Mouse (Mus musculus) limb, embryonic 15.5 days (tissue): Measurements from ENCODE around the gene Gal3st1. TPM values are rescaled to one million over a fixed set of nuclear protein-coding genes. Genes with fewer than 3 reads are reported as not detected.

Source experiments
- ATAC-seq: fragments of 200-750 bp; cut with Nextera tagmentation; 2 replicates; pipeline ENCODE4 v1.8.0; 2017; ENCODE audit warnings: low read depth, moderate TSS enrichment; ENCODE audit not compliant: insufficient number of reproducible peaks, low FRiP score, low TSS enrichment
- H3K27ac ChIP-seq: fragments of 300-500 bp; sonication (generic); 2 replicates; pipeline ENCODE4 v1.5.1; 2015; ENCODE audit warnings: moderate library complexity, mild to moderate bottlenecking, inconsistent platforms
- H3K27me3 ChIP-seq: fragments of 300-500 bp; sonication (generic); 2 replicates; pipeline ENCODE4 v1.6.1; 2015; ENCODE audit warnings: inconsistent platforms
- H3K36me3 ChIP-seq: fragments of 300-500 bp; sonication (generic); 2 replicates; pipeline ENCODE4 v1.6.1; 2015; ENCODE audit warnings: inconsistent platforms
- H3K4me1 ChIP-seq: fragments of 300-500 bp; sonication (generic); 2 replicates; pipeline ENCODE4 v1.6.1; 2015; ENCODE audit warnings: inconsistent platforms
- H3K4me2 ChIP-seq: fragments of 300-500 bp; sonication (generic); 2 replicates; pipeline ENCODE4 v1.6.1; 2015; ENCODE audit warnings: mild to moderate bottlenecking, inconsistent platforms
- H3K4me3 ChIP-seq: fragments of 300-500 bp; sonication (generic); 2 replicates; pipeline ENCODE4 v1.5.1; 2015; ENCODE audit warnings: mild to moderate bottlenecking, inconsistent platforms
- H3K9ac ChIP-seq: fragments of 300-500 bp; sonication (generic); 2 replicates; pipeline ENCODE4 v1.6.1; 2015; ENCODE audit warnings: inconsistent platforms
- H3K9me3 ChIP-seq: fragments of 300-500 bp; sonication (generic); 2 replicates; pipeline ENCODE4 v1.6.1; 2016; ENCODE audit warnings: inconsistent platforms
- WGBS: fragments of 180-500 bp; shearing (Covaris S2); methylation state at CpG from one replicate; pipeline ENCODE4 v1.1.7; 2015; 5-methylcytosine and 5-hydroxymethylcytosine counted together
- polyA plus RNA-seq: library from polyadenylated mRNA; unstranded; fragments of >200 nt; fragmentation: Nextera tagmentation; extraction: Ambion mirVana; gene quantifications from 2 replicates; pipeline ENCODE4 v1.2.1, GENCODE M21; 2015

Gene Gal3st1
- polyA plus RNA-seq, 1 experiment from 2014 or later = 2.6 TPM

- Histone ChIP-seq H3K4me1 (peaks cover 12% of the 10 kb centered on the region), H3K4me3 (peak within 1 kb of the TSS; percentile 86), H3K9me3 (no peaks in the 10 kb centered on the region), H3K27me3 (no peaks in the 10 kb centered on the region), H3K36me3 (peaks cover 10% of the 10 kb centered on the region), H3K27ac (peak within 1 kb of the TSS; percentile 75), H3K4me2 (peak within 1 kb of the TSS; percentile 67), H3K9ac (peak within 1 kb of the TSS; percentile 81)
- peak; percentile 86 for ATAC-seq
- under 1% methylated on average over 31 of the region's 31 CpGs for WGBS
Observed at GRCm38 (mm10) chr11:3963610-3964415, 19.6 kb upstream of the Gal3st1 start, which contains the start of gene Pes1. Gene Pes1, plus strand, starts transcription at chr11:3963975.

GRCm38 (mm10) chr11:3964416-3965172 lies 18.8 kb upstream of the Gal3st1 start:
- H3K9ac ChIP-seq = peak overlapping the region; percentile 81
- no peaks in the 10 kb centered on the region for H3K27me3 ChIP-seq
- H3K4me1 ChIP-seq = peaks cover 12% of the 10 kb centered on the region
- H3K36me3 ChIP-seq = peaks cover 18% of the 10 kb centered on the region
- H3K9me3 ChIP-seq = no peaks in the 10 kb centered on the region
- 13% methylated on average over 11 of the region's 11 CpGs for WGBS
- H3K27ac ChIP-seq = peak overlapping the region; percentile 75
- H3K4me3 ChIP-seq = peak overlapping the region; percentile 86
- no peak for ATAC-seq
- peak overlapping the region; percentile 67 for H3K4me2 ChIP-seq

- peaks cover 70% of the 10 kb centered on the region for H3K36me3 ChIP-seq
Observed at GRCm38 (mm10) chr11:3969837-3970236, 13.6 kb upstream of the Gal3st1 start.

GRCm38 (mm10) chr11:3970361-3970760 lies 13.1 kb upstream of the Gal3st1 start:
- Histone ChIP-seq H3K27me3 (no peaks in the 10 kb centered on the region), H3K4me3 (no peak overlapping the region), H3K9ac (no peak overlapping the region), H3K36me3 (peaks cover 75% of the 10 kb centered on the region), H3K27ac (no peak overlapping the region), H3K4me2 (no peak overlapping the region), H3K9me3 (no peaks in the 10 kb centered on the region), H3K4me1 (peaks cover 1% of the 10 kb centered on the region; the same call in 1 of the 2 replicates)
- WGBS = 95% methylated on average over 7 of the region's 7 CpGs
- no peak for ATAC-seq

More at GRCm38 (mm10) chr11:3969837-3970236, 13.6 kb upstream of the Gal3st1 start:
- Histone ChIP-seq H3K27ac (no peak overlapping the region), H3K9me3 (no peaks in the 10 kb centered on the region), H3K4me2 (no peak overlapping the region), H3K4me3 (no peak overlapping the region), H3K4me1 (peaks cover 6% of the 10 kb centered on the region), H3K27me3 (no peaks in the 10 kb centered on the region), H3K9ac (no peak overlapping the region)
- ATAC-seq = no peak
- 80% methylated on average over 3 of the region's 3 CpGs for WGBS

GRCm38 (mm10) chr11:3973081-3973480 lies 10.4 kb upstream of the Gal3st1 start:
- no peak for ATAC-seq

GRCm38 (mm10) chr11:3974311-3974710 lies 9.1 kb upstream of the Gal3st1 start:
- H3K4me1 ChIP-seq = no peaks in the 10 kb centered on the region
- no peak overlapping the region for H3K4me3 ChIP-seq
- H3K36me3 ChIP-seq = peaks cover 100% of the 10 kb centered on the region
- H3K27me3 ChIP-seq = no peaks in the 10 kb centered on the region
- no peak overlapping the region for H3K27ac ChIP-seq
- H3K9ac ChIP-seq = no peak overlapping the region
- 80% methylated on average over 3 of the region's 3 CpGs for WGBS
- ATAC-seq = no peak
- H3K9me3 ChIP-seq = no peaks in the 10 kb centered on the region
- no peak overlapping the region for H3K4me2 ChIP-seq

More at GRCm38 (mm10) chr11:3973081-3973480, 10.4 kb upstream of the Gal3st1 start:
- Histone ChIP-seq H3K4me3 (no peak overlapping the region), H3K9ac (no peak overlapping the region), H3K36me3 (peaks cover 98% of the 10 kb centered on the region), H3K9me3 (no peaks in the 10 kb centered on the region), H3K4me2 (no peak overlapping the region), H3K4me1 (no peaks in the 10 kb centered on the region), H3K27ac (no peak overlapping the region), H3K27me3 (no peaks in the 10 kb centered on the region)
- 94% methylated on average over 7 of the region's 7 CpGs for WGBS

GRCm38 (mm10) chr11:3976678-3977077 lies 6.8 kb upstream of the Gal3st1 start, which contains the start of gene 4930556J24Rik:
Gene 4930556J24Rik, minus strand, starts transcription at chr11:3976778.
- WGBS = 92% methylated on average over 6 of the region's 6 CpGs
- no peak within 1 kb of the TSS for H3K4me2 ChIP-seq
- no peak within 1 kb of the TSS for H3K9ac ChIP-seq
- H3K36me3 ChIP-seq = peaks cover 92% of the 10 kb centered on the region
- no peak for ATAC-seq
- no peak within 1 kb of the TSS for H3K4me3 ChIP-seq
- H3K27ac ChIP-seq = no peak within 1 kb of the TSS
- H3K4me1 ChIP-seq = no peaks in the 10 kb centered on the region
- H3K27me3 ChIP-seq = no peaks in the 10 kb centered on the region
- no peaks in the 10 kb centered on the region for H3K9me3 ChIP-seq

GRCm38 (mm10) chr11:3978421-3978820 lies 5.0 kb upstream of the Gal3st1 start:
- Histone ChIP-seq H3K27ac (no peak overlapping the region), H3K4me2 (no peak overlapping the region), H3K9me3 (no peaks in the 10 kb centered on the region), H3K4me3 (no peak overlapping the region), H3K36me3 (peaks cover 75% of the 10 kb centered on the region), H3K4me1 (peaks cover 5% of the 10 kb centered on the region), H3K9ac (no peak overlapping the region), H3K27me3 (no peaks in the 10 kb centered on the region)
- ATAC-seq = no peak
- WGBS = 85% methylated on average over 5 of the region's 5 CpGs

GRCm38 (mm10) chr11:3981536-3981935 lies 1.9 kb upstream of the Gal3st1 start:
- no peaks in the 10 kb centered on the region for H3K9me3 ChIP-seq
- H3K27me3 ChIP-seq = no peaks in the 10 kb centered on the region
- no peak overlapping the region for H3K4me3 ChIP-seq
- H3K4me2 ChIP-seq = no peak overlapping the region
- peaks cover 44% of the 10 kb centered on the region for H3K36me3 ChIP-seq
- no peak overlapping the region for H3K9ac ChIP-seq
- no peak for ATAC-seq
- H3K27ac ChIP-seq = 0 out of 2 replicates have a peak overlapping the region, but pooled peaks have one; percentile 27
- WGBS = 54% methylated on average over 6 of the region's 6 CpGs
- H3K4me1 ChIP-seq = peaks cover 13% of the 10 kb centered on the region

GRCm38 (mm10) chr11:3982275-3983209 lies 894 bp upstream of the Gal3st1 start:
- H3K27ac ChIP-seq = peak overlapping the region; percentile 14; the same call in 1 of the 2 replicates
- WGBS = 64% methylated on average over 7 of the region's 7 CpGs
- H3K4me2 ChIP-seq = no peak overlapping the region
- no peak overlapping the region for H3K4me3 ChIP-seq
- no peak overlapping the region for H3K9ac ChIP-seq
- H3K9me3 ChIP-seq = no peaks in the 10 kb centered on the region
- no peak; the same call in 1 of the 2 replicates for ATAC-seq
- H3K4me1 ChIP-seq = peaks cover 13% of the 10 kb centered on the region
- H3K27me3 ChIP-seq = no peaks in the 10 kb centered on the region
- peaks cover 34% of the 10 kb centered on the region for H3K36me3 ChIP-seq
